Mouse (Mus musculus) heart, postnatal 10 days (tissue): ENCODE results near the gene Il25. TPM values are rescaled to one million over a fixed set of nuclear protein-coding genes. Genes with fewer than 3 reads are reported as not detected.

Experiments
- DNase-seq, 2 experiments: peaks; one replicate each; pipeline ENCODE4 v3.0.0; 2021
- intact Hi-C: fragments of 180-260 bp; cut with DNase I; formaldehyde crosslinking; loops from one replicate; pipeline ENCODE4 v1.15.1; 2025
- total RNA-seq, 2 experiments: library from RNA; stranded (reverse); gene quantifications; 2 replicates each; pipeline ENCODE4 v1.2.3; 2021

Gene Il25
- total RNA-seq = not detected

DNA sequence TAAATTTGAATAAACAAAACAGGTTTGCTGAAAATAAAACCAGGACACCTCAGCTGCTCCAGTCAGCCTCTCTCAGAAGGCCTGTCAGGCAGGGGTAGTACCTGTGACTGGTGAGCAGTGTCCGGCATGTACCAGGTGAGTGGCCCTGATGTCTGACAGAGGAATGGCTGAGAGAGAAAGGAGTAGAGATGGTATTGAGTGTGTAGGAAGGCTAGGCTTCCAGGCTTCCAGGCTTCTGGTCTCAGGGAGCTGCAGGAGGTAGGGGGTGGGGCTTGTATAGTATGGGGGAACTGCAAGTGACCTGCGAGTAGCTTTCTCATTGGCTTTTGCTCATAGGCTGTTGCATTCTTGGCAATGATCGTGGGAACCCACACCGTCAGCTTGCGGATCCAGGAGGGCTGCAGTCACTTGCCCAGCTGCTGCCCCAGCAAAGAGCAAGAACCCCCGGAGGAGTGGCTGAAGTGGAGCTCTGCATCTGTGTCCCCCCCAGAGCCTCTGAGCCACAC is at the start of gene Il25:
Gene Il25 (plus strand): TSS at position 51 of the 506 bp plus-strand sequence.
- DNase-seq = no peak
- intact Hi-C loops = no loop called here

DNA sequence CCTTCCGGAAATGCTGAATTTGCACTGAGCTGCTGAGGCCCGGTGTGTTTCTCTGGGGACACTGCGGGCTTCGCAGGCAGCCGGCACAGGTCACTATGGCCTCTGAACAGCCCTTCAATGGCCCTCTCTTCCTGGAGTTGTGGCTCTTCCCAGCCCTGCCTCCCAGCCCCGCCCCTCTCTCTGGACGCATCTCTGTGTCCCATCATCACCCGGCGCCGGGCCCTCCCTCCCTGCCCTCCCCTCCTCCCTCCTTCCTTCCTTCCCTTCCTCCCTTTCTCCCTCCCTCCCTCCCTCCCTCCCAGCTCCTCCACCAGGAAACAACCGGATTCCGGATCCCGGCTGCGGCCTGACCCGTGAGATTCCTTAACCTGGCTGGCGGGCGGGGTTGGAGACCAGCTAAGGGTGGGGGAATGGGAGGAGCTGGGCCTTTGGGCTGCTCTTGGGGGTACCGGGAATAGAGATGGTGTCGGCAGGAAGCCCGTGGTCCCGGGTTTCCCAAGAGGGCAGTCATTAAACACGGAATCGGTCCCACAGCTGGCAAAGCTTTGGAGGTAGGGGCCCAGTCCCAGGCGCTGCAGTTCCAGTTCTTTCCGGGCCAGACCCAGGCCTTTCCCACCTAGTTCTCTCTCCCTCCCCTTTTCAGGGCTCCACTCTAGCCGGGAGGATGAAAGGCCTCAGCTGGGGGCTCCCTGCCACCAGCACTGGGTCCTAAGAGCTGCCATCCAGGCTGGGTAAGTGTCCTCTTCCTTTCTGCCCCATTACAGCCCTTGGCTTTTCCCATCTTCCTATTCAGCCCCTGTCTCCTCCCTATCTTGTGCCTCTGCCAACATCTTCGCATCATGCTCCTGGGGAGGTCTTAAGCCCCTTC is 49.1 kb upstream of the Il25 start, which contains the start of the genes Bcl2l2 and Gm20521:
Gene Bcl2l2 (plus strand): TSS at position 224 of the 868 bp plus-strand sequence.
Gene Gm20521 (plus strand): TSS at position 288 of the 868 bp plus-strand sequence.
- DNase-seq = peak; percentile 88 to 89
- intact Hi-C loops = no loop called here

DNA sequence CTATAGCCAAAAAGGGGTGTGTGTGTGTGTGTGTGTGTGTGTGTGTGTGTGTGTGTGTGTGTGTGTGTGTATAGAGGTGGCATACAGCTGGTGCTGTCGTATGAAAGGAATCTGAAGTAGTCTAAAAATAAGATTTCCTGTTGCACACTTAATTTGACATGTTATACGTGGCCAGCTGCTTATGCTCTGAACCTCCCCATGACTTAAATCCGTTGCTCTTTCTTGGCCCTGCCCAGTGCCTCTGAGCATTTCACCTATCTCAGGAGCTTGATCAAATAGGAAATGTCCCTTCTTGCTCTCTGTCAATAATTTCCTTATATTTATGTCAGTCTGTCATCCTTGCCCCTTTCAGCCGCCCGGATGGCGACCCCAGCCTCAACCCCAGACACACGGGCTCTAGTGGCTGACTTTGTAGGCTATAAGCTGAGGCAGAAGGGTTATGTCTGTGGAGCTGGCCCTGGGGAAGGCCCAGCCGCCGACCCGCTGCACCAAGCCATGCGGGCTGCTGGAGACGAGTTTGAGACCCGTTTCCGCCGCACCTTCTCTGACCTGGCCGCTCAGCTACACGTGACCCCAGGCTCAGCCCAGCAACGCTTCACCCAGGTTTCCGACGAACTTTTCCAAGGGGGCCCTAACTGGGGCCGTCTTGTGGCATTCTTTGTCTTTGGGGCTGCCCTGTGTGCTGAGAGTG is 48.3 kb upstream of the Il25 start:
- intact Hi-C loops = no loop called here
- no peak for DNase-seq

DNA sequence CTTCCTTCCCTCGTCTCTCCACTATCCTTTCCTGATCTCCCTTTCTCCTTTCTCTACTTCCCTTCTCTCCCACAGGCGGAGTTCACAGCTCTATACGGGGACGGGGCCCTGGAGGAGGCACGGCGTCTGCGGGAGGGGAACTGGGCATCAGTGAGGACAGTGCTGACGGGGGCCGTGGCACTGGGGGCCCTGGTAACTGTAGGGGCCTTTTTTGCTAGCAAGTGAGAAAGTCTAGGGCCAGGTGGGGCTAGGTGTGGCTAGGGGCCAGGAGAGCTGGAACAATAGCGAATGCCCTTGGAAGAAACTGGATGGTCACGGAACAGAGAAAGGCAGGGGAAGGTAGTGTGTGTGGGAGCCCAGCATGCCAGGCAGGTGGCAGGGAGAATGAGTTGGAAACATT is 47.2 kb upstream of the Il25 start:
- intact Hi-C loops = no loop called here
- no peak for DNase-seq

DNA sequence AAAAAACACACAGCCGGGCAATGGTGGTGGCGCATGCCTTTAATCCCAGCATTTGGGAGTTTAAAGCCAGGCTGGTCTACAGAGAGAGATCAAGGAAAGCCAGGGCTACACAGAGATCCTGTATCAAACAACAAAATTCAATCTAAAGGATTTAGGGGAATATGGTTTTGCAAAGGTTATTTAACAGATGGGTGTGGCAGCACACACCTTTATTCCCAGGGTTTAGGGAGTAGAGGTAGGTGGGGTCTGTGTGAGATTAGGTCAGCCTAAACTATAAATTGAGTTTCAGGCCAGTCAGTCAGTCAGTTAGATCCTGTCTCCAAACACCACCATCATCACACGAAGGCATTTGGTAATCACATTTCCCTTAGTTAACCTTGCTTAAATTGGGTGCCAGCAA is 40.3 kb upstream of the Il25 start, which contains the start of gene Pabpn1:
Gene Pabpn1 (plus strand): TSS at position 301 of the 400 bp plus-strand sequence.
- intact Hi-C loops = no loop called here
- DNase-seq = no peak

DNA sequence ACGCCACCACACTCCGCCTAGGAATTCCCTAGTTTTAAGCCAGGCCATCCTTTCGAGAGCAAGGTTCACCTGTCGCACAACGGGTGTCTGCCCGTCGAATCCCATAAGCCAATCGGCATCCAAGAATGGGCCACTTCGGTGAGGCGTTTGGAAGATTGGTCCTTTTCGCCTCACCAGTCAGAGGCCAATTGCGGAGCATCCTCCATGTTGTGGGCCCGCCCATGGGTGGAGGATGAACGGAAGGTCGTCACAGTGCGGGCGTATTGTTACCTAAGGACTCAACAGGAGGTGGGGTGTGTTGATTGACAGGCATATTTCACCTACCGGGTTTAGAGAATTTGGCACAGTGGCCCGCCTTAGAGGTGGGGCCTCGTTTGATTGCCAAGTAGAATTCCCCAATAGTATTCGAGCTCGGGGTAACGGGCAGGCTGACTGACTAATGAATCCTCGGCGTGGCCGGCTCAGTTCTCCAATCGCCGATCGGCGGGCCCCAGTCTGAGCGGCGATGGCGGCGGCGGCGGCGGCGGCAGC is 38.8 kb upstream of the Il25 start:
- intact Hi-C loops = no loop called here
- peak; percentile 99 for DNase-seq

DNA sequence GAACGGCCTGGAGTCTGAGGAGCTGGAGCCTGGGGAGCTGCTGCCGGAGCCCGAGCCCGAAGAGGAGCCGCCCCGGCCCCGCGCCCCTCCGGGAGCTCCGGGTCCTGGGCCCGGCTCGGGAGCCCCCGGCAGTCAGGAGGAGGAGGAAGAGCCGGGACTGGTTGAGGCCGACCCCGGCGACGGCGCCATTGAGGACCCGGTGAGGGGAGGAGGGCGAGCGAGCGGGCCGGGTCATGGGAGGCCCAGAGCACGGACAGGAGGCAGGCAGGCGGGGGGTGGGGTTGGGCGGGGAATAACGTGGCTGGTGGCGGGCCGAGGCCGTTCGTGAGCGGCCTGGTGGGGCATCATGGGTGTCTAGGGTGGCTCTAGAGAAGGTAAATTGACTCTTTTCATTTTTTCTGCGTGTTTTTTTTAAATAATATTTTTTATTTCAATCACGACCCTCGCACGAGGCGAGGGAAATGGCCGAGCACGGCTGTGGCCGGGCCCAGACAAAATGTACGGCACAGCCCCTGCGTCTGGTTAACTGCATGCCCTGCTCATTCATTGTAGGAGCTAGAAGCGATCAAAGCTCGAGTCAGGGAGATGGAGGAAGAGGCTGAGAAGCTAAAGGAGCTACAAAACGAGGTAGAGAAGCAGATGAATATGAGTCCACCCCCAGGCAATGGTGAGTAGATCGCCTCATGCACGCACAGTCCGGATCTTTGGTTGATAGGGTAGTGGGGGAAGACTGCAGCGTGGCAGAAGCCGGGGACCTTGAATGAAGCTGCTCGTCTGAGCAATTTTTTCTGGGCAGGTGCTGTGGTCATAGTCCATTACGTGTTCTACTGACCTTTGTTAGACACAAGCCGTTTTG is 38.0 kb upstream of the Il25 start:
- DNase-seq = peak; percentile 74 to 78
- intact Hi-C loops = loop anchor here (5.0 kb wide), 1 partner anchor 203 kb away; no protein-coding TSS in a partner anchor

DNA sequence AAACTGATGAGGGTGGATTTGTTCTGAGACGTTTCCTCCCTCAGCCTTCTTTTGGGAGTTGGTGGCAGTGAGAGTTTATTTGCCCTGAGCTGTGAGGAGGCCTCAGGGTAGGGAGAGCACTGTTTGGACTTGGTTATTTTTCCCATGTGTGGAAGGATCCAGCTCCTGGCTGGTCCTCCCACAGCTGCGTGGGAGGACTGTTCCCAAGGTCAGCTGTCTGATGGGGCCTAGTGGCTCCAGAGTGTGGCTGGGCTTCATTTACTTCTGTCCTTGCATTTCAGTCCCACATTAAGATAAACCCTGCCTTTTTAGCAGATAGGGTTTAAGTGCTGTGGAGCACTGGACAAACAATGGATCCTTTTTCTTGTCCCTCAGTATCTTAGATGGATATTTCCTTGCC is 35.0 kb upstream of the Il25 start:
- DNase-seq = no peak
- intact Hi-C loops = loop anchor here (5.0 kb wide), 1 partner anchor 200 kb away; no protein-coding TSS in a partner anchor

DNA sequence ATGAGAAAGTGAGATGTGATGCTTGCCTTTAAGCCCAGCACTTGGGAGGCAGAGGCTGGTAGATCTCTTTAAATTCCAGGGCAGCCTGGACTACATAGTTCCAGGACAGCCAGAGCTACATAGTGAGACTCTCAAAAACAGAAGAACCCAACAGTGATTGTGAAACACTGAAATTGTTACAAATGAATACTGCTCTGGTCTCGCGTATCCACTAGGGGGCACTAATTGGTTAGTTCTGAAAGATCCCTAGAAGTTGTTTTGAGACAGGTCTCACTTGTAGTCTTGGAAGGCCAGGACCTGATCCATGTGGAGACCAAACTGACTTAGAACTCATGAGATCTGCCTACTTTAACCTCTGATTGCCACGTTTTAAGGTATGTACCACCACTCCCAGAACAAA is 32.1 kb upstream of the Il25 start:
- intact Hi-C loops = loop anchor here (1.0 to 2.0 kb wide), 3 partner anchors 24 to 114 kb away; partner anchors contain the start of gene Ngdn
- peak; percentile 81 to 85 for DNase-seq

DNA sequence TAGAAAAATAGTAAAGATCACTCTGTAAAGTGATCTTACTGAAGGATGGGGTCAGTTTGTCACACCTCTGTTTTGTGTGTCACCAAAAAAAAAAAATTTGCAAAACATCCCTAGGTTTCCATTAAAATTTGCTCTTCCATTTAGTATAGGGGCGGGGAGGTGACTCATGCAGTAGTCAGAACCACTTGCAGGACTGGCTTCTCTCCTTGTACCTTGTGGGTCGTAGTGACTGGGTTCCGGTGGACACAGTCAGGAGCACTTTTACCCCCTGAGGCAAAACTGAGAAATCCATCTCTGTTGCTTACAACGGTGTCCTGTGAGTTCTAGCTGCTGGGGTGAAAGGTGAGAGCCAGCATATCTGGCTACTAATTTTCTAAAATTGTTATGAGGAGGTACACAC is 28.9 kb upstream of the Il25 start:
- intact Hi-C loops = no loop called here
- no peak for DNase-seq

DNA sequence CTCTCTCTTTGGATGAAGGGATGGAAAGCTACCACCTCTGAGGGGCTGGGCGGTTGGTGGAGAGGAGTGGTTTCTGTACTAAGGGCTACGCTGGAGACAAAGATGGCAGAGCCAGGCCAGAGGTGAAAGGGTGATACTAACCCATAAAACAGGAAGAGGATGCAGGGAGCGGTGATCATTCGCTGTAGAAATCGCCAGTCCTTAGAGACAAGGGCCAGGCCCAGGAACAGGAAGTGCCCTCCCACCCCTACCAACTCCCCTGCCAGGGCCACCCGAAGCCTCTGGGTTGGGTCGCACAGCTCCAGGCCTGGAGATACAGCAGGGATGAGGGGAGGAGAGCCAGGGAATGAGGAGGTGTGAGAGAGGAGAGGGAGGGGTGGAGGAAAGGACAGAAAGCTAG is 23.8 kb upstream of the Il25 start:
- intact Hi-C loops = no loop called here
- DNase-seq = no peak

DNA sequence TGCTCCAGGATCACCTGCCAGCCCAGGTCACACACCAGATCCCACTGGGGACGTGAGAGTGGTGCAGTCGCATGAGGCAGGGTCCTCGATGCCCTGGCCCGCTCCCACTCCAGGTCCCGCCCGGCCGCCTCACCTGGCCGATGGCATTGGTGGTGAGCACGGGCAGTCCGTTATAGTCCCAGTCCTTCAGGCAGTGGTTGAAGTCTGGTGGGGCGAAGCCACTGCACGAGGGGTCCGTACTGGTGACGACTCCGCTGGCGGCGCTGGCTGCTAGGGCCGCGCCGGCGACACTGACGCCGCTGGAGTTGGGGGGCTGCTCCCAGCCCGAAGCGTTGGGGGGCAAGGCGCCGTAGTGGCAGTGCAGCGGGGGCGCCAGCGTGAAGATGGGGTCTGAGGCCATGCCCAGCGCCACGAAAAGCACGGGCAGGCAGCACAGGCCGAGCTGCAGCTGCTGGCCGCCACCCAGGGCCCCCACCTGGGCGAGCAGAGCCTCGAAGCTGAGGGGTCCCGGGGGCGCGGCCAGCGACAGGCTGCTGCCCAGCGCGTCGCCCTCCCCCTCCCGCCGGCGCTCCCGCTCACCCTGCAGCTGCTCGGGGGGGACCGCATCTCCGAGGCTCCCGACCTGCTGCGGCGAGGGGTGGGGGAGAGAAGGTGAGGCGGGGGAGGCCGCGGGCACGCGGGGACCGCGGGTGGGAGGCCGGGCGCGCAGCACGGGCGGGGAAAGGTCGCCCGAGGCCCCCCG is 20.2 kb upstream of the Il25 start:
- intact Hi-C loops = no loop called here
- DNase-seq = peak in 1 of 2 experiments; percentile 16

DNA sequence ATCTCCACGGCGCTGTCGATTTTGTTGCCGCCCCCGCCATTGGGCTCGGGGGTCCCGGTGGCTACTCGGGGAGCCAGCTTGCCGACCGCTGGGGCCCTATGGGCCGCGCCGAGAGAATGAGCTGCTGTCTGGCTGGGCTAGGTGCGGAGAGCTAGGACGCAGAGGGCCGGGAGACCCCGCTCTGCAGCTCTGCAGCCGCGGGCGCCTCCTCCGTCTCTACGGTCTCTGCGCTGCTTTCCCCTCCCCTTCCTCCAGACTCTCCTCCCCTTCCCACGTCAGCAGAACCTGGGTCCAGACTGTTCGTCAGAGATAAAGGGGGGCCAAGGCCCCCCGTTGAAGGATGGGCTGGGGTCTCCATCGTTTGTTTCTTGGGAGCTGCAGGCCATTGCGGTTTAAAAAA is 19.6 kb upstream of the Il25 start, which contains the start of gene Slc22a17:
Gene Slc22a17 (minus strand): TSS at position 247 of the 400 bp plus-strand sequence.
- intact Hi-C loops = no loop called here
- DNase-seq = peak; percentile 71 to 77

DNA sequence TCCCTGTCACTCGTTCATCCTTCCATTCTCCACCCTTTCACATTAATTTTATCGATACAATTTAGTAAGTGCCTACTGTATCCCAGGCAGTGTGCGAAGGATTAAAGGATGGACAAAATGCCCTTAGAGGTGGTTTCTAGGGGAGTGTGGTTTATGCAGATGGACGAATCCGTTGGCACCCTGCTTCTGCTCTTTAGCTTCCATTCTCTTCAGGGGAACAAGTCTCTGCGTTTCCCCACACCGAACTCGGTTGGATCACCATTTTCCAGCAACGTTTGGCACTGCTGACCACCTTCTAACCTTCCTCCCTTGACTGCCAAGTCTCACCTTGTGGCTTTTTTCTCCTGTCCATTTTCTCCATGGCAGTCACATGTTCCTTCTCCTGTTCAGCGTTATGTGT is 19.2 kb upstream of the Il25 start:
- intact Hi-C loops = no loop called here

DNA sequence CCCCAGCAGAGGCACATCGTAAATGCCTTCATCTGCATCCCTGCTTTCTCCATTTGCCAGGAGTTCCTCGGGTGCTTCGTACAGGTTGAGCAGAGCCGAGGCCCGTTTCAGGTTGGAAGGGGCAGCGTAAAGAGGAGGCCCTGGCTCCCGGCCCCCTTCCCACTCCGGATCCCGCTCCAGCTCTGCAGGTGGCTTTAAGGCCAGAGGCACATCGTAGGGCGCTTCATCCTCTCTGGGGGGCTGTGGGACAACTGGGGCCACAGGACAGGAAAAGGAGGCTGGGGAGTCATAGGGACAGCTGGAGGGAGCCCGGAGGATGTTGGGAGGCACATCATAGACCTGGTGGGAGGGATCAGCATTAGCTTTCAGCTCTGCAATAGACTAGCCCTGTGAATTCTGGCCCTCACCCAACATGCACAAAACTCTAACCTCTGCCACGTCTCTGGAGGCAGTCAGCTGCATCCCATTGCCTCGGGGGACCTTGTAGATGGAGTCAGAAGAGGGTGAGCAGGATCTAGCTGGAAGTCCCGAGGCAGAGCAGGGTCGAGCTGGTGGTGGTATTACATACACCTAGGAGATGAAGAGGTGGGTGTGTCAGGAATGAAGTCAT is 12.3 kb upstream of the Il25 start:
- no peak for DNase-seq
- intact Hi-C loops = no loop called here

More for the DNA sequence above, 19.2 kb upstream of the Il25 start:
- DNase-seq = peak in 1 of 2 experiments; percentile 13

DNA sequence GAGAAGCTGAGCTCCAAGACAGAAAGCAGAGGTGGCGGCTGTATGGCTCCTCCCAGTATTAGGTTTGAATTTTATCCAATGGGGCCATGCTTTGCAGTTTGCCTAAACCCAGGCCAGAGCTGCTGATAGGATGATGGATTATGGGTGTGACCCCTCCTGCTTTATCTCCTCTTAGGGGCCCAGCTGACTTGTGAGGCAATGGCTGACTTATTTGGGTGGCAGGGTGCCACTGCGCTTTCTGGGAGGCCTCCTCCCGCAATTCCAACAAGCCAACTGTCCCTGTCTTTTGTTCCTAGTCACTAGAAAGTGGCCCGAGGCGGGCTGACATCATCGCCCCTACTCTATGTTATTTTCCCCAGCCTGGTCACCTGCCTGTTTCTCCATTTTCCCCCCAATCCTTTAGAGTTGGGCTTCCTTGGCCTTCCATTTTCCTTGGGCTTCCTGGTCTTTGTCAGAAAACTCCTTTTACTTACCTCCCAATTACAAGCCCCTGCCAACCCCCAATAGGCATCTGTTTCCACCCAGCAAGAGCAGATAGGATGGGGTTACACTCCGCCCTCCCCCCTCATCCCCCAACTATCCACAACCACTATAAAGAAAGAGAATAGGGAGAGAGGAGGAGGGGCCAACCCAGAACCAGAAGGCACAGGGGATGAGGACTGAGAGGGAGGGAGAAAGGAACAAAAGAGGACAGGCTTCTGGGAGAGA is 7.7 kb upstream of the Il25 start:
- intact Hi-C loops = loop anchor here (2.0 kb wide), 1 partner anchor 24 kb away; no protein-coding TSS in a partner anchor
- peak; percentile 78 for DNase-seq

DNA sequence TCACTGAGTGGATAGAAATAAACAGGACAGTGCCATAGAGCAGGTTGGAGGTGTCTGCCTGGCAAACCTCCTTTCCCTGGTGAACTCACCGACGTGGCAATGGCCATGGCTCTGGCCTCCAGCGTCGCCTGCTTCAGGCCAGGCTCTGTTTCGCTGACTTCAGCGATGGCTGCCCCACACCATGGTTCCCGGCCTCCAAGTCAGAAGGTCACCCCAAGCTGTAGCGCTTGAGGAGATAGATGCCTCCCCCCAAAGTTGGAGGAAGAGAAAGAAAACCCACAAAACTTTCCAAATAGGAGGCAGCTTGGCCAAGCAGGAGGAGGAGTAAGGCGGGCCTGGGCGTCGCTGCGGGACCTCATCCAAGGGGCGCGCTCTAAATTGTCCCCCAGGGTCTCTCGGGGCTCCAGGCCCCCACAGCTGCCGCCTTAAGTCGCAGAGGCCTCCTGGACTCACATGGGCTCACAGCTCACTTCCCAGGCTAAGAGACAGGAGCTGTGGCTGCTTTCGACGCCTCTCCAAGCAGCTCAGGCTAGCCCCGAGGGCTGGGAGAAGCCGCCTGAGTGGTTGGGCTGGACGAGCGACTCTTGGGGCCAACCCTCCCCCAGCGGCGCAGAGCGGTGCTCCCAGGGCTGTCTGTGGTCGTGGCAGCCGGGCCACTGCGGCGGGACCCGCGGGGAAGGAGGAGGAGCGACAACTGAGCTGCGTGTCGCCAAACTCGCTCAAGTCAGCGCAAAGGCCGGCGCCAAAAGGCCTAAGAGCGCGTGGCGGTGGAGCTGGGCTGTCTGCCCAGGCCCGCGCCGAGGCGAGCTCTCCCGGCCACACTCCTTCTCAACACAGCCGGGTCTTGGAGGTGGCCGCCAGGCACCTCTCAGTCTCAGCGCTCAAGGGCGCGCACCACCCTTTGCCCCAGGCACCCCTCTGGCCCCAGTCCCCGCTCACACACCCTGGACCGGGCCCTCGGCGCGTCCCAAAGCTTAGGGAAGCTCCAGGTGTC is 6.8 kb upstream of the Il25 start, which contains the start of gene Efs:
Gene Efs (minus strand): TSS at position 778 of the 994 bp plus-strand sequence.
- intact Hi-C loops = loop anchor here (2.0 kb wide), 1 partner anchor 25 kb away; no protein-coding TSS in a partner anchor
- peak; percentile 77 for DNase-seq
